Mouse (Mus musculus) MEL (cell line): ENCODE results near the gene Serpinb6b.

Source experiments
- CTCF ChIP-seq, 3 experiments: IDR thresholded peaks in 2 of 3; conservative IDR thresholded peaks in 1 of 3; 2 replicates each; pipeline ENCODE4 v1.5.1; 2011 to 2012; ENCODE audit warnings: low read length in 3 of 3, low read depth in 2 of 3, mild to moderate bottlenecking in 2 of 3, improper control_type of control experiment in 1 of 3, inconsistent platforms in 1 of 3, mixed read lengths in 1 of 3, moderate library complexity in 1 of 3; ENCODE audit not compliant: control insufficient read depth in 1 of 3, insufficient read depth in 1 of 3, poor library complexity in 1 of 3, severe bottlenecking in 1 of 3
- EP300 ChIP-seq, 2 experiments: IDR thresholded peaks; 2 replicates each; pipeline ENCODE4 v1.6.1; 2011; ENCODE audit warnings: improper control_type of control experiment in 2 of 2, low read length in 2 of 2, low read depth in 1 of 2, mild to moderate bottlenecking in 1 of 2
- JUND ChIP-seq: IDR thresholded peaks from 2 replicates; pipeline ENCODE4 v1.6.1; 2011; ENCODE audit warnings: low read depth, mild to moderate bottlenecking, improper control_type of control experiment, low read length
- MAFK ChIP-seq: IDR thresholded peaks from 2 replicates; pipeline ENCODE4 v1.6.1; 2011; ENCODE audit warnings: low read depth, mild to moderate bottlenecking, low read length, improper control_type of control experiment, borderline replicate concordance
- MAX ChIP-seq: IDR thresholded peaks from 2 replicates; pipeline ENCODE4 v1.6.1; 2011; ENCODE audit warnings: low read length, improper control_type of control experiment
- POLR2A ChIP-seq, 2 experiments: IDR thresholded peaks; 2 replicates each; pipeline ENCODE4 v1.6.1; 2011 to 2012; ENCODE audit warnings: low read length in 2 of 2, mild to moderate bottlenecking in 2 of 2, control low read depth in 1 of 2, improper control_type of control experiment in 1 of 2, low read depth in 1 of 2, moderate library complexity in 1 of 2; ENCODE audit not compliant: control insufficient read depth in 1 of 2, insufficient read depth in 1 of 2, poor library complexity in 1 of 2
- RAD21 ChIP-seq: IDR thresholded peaks from 2 replicates; pipeline ENCODE4 v1.6.1; 2011; ENCODE audit warnings: mild to moderate bottlenecking, low read depth, low read length, improper control_type of control experiment
- ZC3H11A ChIP-seq: IDR thresholded peaks from 2 replicates; pipeline ENCODE4 v1.6.1; 2012; ENCODE audit warnings: low read depth, mild to moderate bottlenecking, inconsistent platforms, low read length, improper control_type of control experiment

GRCm38 (mm10) chr13:32929107-32929750 is 35.8 kb upstream of the Serpinb6b start:
- TF ChIP-seq RAD21 (no peak), CTCF (IDR thresholded peaks at IDR 0.05 in 2 of 3, conservative IDR thresholded peaks at IDR 0.05 in 1 of 3; ENCODE audit: control insufficient read depth in 1 of 3, insufficient read depth in 1 of 3, low read depth in 2 of 3, low read length in 3 of 3, poor library complexity in 1 of 3, severe bottlenecking in 1 of 3) (no peak), ZC3H11A (no peak), MAFK (no peak), MAX (no peak), EP300 (IDR thresholded peaks at IDR 0.05; ENCODE audit: low read depth in 1 of 2, low read length in 2 of 2) (no peak), POLR2A (IDR thresholded peaks at IDR 0.05; ENCODE audit: control insufficient read depth in 1 of 2, insufficient read depth in 1 of 2, low read depth in 1 of 2, low read length in 2 of 2, poor library complexity in 1 of 2) (no peak), JUND (no peak)
